Mouse (Mus musculus) heart, embryonic 16.5 days (tissue): ENCODE results near the gene Fyn. TPM values are rescaled to one million over a fixed set of nuclear protein-coding genes. Genes with fewer than 3 reads are reported as not detected.

Experiments used
- ATAC-seq: fragments of 200-750 bp; cut with Nextera tagmentation; replicated peaks from 2 replicates; pipeline ENCODE4 v1.8.0; 2017; ENCODE audit warnings: moderate number of reproducible peaks; ENCODE audit not compliant: insufficient read depth, low FRiP score; ENCODE audit errors: extremely low read depth
- H3K27ac ChIP-seq: fragments of 300-500 bp; sonication (generic); 2 replicates; pipeline ENCODE4 v1.5.1; 2014; ENCODE audit warnings: mild to moderate bottlenecking, low read length, control low read depth, moderate library complexity
- H3K27me3 ChIP-seq: fragments of 300-500 bp; sonication (generic); 2 replicates; pipeline ENCODE4 v1.6.1; 2014; ENCODE audit warnings: low read length, mixed read lengths; ENCODE audit not compliant: control insufficient read depth, insufficient read depth
- H3K36me3 ChIP-seq: fragments of 300-500 bp; sonication (generic); 2 replicates; pipeline ENCODE4 v1.6.1; 2014; ENCODE audit not compliant: control insufficient read depth, insufficient read depth
- H3K4me1 ChIP-seq: fragments of 300-500 bp; sonication (generic); 2 replicates; pipeline ENCODE4 v1.6.1; 2014; ENCODE audit warnings: low read length, mixed read lengths; ENCODE audit not compliant: control insufficient read depth, insufficient read depth
- H3K4me2 ChIP-seq: fragments of 300-500 bp; sonication (generic); 2 replicates; pipeline ENCODE4 v1.6.1; 2014; ENCODE audit warnings: low read depth, mild to moderate bottlenecking, control low read depth, low read length
- H3K4me3 ChIP-seq: fragments of 300-500 bp; sonication (generic); 2 replicates; pipeline ENCODE4 v1.5.1; 2014; ENCODE audit warnings: mild to moderate bottlenecking, control low read depth, low read length
- H3K9ac ChIP-seq: fragments of 300-500 bp; sonication (generic); 2 replicates; pipeline ENCODE4 v1.6.1; 2014; ENCODE audit warnings: low read length, control low read depth
- H3K9me3 ChIP-seq: fragments of 300-500 bp; sonication (generic); replicated peaks from 2 replicates; pipeline ENCODE4 v1.6.1; 2016; ENCODE audit warnings: low read length; ENCODE audit not compliant: control insufficient read depth
- WGBS: fragments of 180-500 bp; shearing (Covaris S2); extraction: QIAGEN DNeasy Blood & Tissue Kit; methylation state at CpG from one replicate; pipeline ENCODE4 v1.1.7; 2014; 5-methylcytosine and 5-hydroxymethylcytosine counted together
- polyA plus RNA-seq: library from polyadenylated mRNA; unstranded; fragments of >200 nt; fragmentation: Nextera tagmentation; extraction: Ambion mirVana; gene quantifications from 2 replicates; pipeline ENCODE4 v1.2.1, GENCODE M21; 2015

Fyn gene
- polyA plus RNA-seq, 1 experiment from 2014 or later, result 15.0 TPM

DNA sequence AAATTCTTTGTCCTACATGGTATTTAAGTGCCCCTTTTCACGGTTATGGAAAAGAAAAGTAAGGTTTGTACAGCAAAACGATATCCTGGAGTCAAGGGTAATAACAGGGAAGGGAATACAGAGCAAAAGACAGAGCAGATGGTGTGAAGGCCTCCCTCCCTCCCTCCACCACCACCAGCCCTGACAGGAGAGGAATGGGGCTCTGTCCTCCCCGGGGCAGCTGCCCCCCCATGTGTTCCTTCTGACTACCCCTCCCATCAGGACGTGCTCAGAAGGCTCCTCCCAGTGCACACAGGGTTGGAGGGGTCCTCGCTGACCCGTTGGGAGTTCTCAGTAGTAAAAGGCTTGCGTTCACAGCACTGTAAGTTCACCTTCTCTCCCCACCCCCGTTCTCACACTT, 149.6 kb downstream of the Fyn start:
- 67% methylated on average over 8 of the region's 8 CpGs for WGBS
- Histone ChIP-seq H3K4me3 (no peak overlapping the region), H3K4me1 (peaks cover 23% of the 10 kb centered on the region), H3K4me2 (no peak overlapping the region), H3K27me3 (no peaks in the 10 kb centered on the region), H3K36me3 (peaks cover 7% of the 10 kb centered on the region; the same call in 1 of the 2 replicates), H3K27ac (no peak overlapping the region), H3K9ac (no peak overlapping the region), H3K9me3 (no peaks in the 10 kb centered on the region)
- no peak for ATAC-seq

GRCm38 (mm10) chr10:39518859-39519258, 150.2 kb downstream of the Fyn start:
- peaks cover 23% of the 10 kb centered on the region for H3K4me1 ChIP-seq
- no peak overlapping the region for H3K9ac ChIP-seq
- peaks cover 5% of the 10 kb centered on the region; the same call in 1 of the 2 replicates for H3K36me3 ChIP-seq
- WGBS, result 49% methylated on average over 3 of the region's 3 CpGs
- H3K4me3 ChIP-seq, result no peak overlapping the region
- H3K27ac ChIP-seq, result no peak overlapping the region
- H3K27me3 ChIP-seq, result no peaks in the 10 kb centered on the region
- no peaks in the 10 kb centered on the region for H3K9me3 ChIP-seq
- no peak for ATAC-seq
- no peak overlapping the region for H3K4me2 ChIP-seq

- Histone ChIP-seq H3K4me2 (no peak overlapping the region), H3K4me1 (peaks cover 29% of the 10 kb centered on the region), H3K27me3 (no peaks in the 10 kb centered on the region), H3K27ac (no peak overlapping the region), H3K4me3 (no peak overlapping the region), H3K9me3 (no peaks in the 10 kb centered on the region), H3K9ac (no peak overlapping the region), H3K36me3 (peaks cover 7% of the 10 kb centered on the region; the same call in 1 of the 2 replicates)
- peak; percentile 59; the same call in 1 of the 2 replicates for ATAC-seq
- 54% methylated on average over 9 of the region's 9 CpGs for WGBS
Measured at GRCm38 (mm10) chr10:39520123-39520989, 151.7 kb downstream of the Fyn start.

DNA sequence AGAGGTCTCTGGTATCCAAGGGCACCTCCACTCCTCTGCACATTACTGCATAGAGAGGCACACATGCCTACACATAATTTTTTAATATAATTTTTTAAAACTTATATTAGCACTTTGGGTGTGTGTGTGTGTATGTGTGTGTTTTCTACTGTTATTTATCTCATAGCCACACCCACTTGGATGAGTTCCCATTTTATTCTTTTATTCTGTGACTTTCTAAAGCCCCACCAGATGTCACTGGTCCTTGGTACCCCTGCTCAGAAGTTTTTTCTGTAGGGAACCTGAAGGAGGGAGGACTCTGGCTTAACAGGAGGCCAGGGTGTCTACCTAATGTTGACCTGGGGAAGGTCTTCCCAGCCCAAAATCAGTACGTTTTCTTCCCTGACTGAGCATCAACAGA, 152.7 kb downstream of the Fyn start:
- H3K36me3 ChIP-seq, result 0 out of 2 replicates have a peak, but pooled peaks cover 2% of the 10 kb centered on the region
- 52% methylated on average over 1 of the region's 1 CpGs for WGBS
- H3K9me3 ChIP-seq, result no peaks in the 10 kb centered on the region
- no peaks in the 10 kb centered on the region for H3K27me3 ChIP-seq
- H3K27ac ChIP-seq, result peak overlapping the region; percentile 42
- no peak overlapping the region for H3K4me2 ChIP-seq
- ATAC-seq, result no peak
- no peak overlapping the region for H3K4me3 ChIP-seq
- H3K9ac ChIP-seq, result no peak overlapping the region
- H3K4me1 ChIP-seq, result peaks cover 29% of the 10 kb centered on the region

GRCm38 (mm10) chr10:39521861-39522391, 153.3 kb downstream of the Fyn start:
- ATAC-seq, result 0 out of 2 replicates have a peak, but pooled peaks have one; percentile 14
- H3K27me3 ChIP-seq, result no peaks in the 10 kb centered on the region
- no peak overlapping the region for H3K4me3 ChIP-seq
- H3K36me3 ChIP-seq, result 0 out of 2 replicates have a peak, but pooled peaks cover 2% of the 10 kb centered on the region
- no peak overlapping the region for H3K4me2 ChIP-seq
- 47% methylated on average over 5 of the region's 5 CpGs for WGBS
- H3K4me1 ChIP-seq, result peaks cover 29% of the 10 kb centered on the region
- peak overlapping the region; percentile 42 for H3K27ac ChIP-seq
- no peaks in the 10 kb centered on the region for H3K9me3 ChIP-seq
- no peak overlapping the region for H3K9ac ChIP-seq

GRCm38 (mm10) chr10:39522857-39523614, 154.4 kb downstream of the Fyn start:
- Histone ChIP-seq H3K27me3 (no peaks in the 10 kb centered on the region), H3K4me3 (no peak overlapping the region), H3K9me3 (no peaks in the 10 kb centered on the region), H3K4me2 (no peak overlapping the region), H3K36me3 (0 out of 2 replicates have a peak, but pooled peaks cover 2% of the 10 kb centered on the region), H3K9ac (no peak overlapping the region), H3K27ac (no peak overlapping the region; the same call in 1 of the 2 replicates), H3K4me1 (peaks cover 29% of the 10 kb centered on the region)
- no peak for ATAC-seq
- 75% methylated on average over 11 of the region's 11 CpGs for WGBS

- Histone ChIP-seq H3K4me3 (no peak overlapping the region), H3K27me3 (no peaks in the 10 kb centered on the region), H3K9me3 (no peaks in the 10 kb centered on the region), H3K36me3 (0 out of 2 replicates have a peak, but pooled peaks cover 2% of the 10 kb centered on the region), H3K4me2 (no peak overlapping the region), H3K27ac (no peak overlapping the region), H3K9ac (no peak overlapping the region), H3K4me1 (peaks cover 27% of the 10 kb centered on the region)
- WGBS, result 25% methylated on average over 8 of the region's 8 CpGs
- ATAC-seq, result no peak
Measured at GRCm38 (mm10) chr10:39524355-39524754, 155.7 kb downstream of the Fyn start.

GRCm38 (mm10) chr10:39525431-39525830, 156.8 kb downstream of the Fyn start:
- ATAC-seq, result no peak
- H3K36me3 ChIP-seq, result 0 out of 2 replicates have a peak, but pooled peaks cover 4% of the 10 kb centered on the region
- no peak overlapping the region for H3K4me3 ChIP-seq
- H3K9ac ChIP-seq, result no peak overlapping the region
- no peak overlapping the region for H3K27ac ChIP-seq
- no peak overlapping the region for H3K4me2 ChIP-seq
- no peaks in the 10 kb centered on the region for H3K27me3 ChIP-seq
- H3K9me3 ChIP-seq, result no peaks in the 10 kb centered on the region
- WGBS, result 94% methylated on average over 13 of the region's 13 CpGs
- peaks cover 23% of the 10 kb centered on the region for H3K4me1 ChIP-seq
